17 mouse cellular contexts compared by ENCODE assay signal in the genomic region with DNA sequence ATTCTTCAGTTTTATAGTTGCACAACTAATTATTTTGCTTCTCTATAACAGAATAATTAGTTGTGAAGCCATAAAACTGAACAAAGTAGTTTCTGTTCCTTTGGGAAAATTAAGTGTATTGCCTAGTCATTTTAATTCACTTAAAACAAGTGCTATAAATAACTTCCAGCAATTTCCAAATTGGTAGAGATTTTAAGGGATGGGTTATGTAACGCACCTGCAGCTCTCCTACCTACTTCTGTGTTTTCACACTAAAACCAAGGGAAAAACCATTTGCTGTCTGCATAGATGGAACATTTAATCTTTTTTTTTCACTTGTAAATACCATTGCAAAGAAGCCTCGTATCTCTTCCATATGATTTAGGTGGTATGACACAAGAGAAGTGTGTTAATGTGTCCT.
"Had no signal": no experiment of that assay in that cellular context is flagged by ENCODE, and none has a peak within 500 bp of the region (broad histone marks: within the 10 kb centered on the region; RNA-seq: fewer than 3 reads in every experiment).

No protein-coding gene starts in this region.

- H3K9ac ChIP-seq: embryonic facial prominence, embryonic 12.5 days; embryonic facial prominence, embryonic 13.5 days; embryonic facial prominence, embryonic 15.5 days; forebrain, embryonic 12.5 days; forebrain, embryonic 13.5 days; forebrain, postnatal 0 days; heart, embryonic 12.5 days had no signal

- DNase-seq: embryo, embryonic 11 days; forebrain, postnatal 0 days had no signal

- H3K27me3 ChIP-seq: embryonic facial prominence, embryonic 12.5 days; embryonic facial prominence, embryonic 13.5 days; embryonic facial prominence, embryonic 15.5 days; forebrain, embryonic 12.5 days; forebrain, embryonic 13.5 days; heart, embryonic 12.5 days had no signal

- H3K27ac ChIP-seq: embryonic facial prominence, embryonic 10.5 days; embryonic facial prominence, embryonic 12.5 days; embryonic facial prominence, embryonic 13.5 days; embryonic facial prominence, embryonic 15.5 days; forebrain, embryonic 10.5 days; forebrain, embryonic 12.5 days; forebrain, embryonic 13.5 days; heart, adult 2 months; heart, embryonic 10.5 days had no signal

- H3K4me3 ChIP-seq: embryonic facial prominence, embryonic 10.5 days; embryonic facial prominence, embryonic 12.5 days; embryonic facial prominence, embryonic 13.5 days; embryonic facial prominence, embryonic 15.5 days; erythroblast, embryonic 14.5 days; forebrain, embryonic 10.5 days; forebrain, embryonic 12.5 days; forebrain, embryonic 13.5 days; gastrocnemius, adult 2 months; heart, adult 2 months; heart, embryonic 10.5 days; heart, embryonic 12.5 days had no signal

- H3K4me2 ChIP-seq: embryonic facial prominence, embryonic 12.5 days; embryonic facial prominence, embryonic 13.5 days; embryonic facial prominence, embryonic 15.5 days; forebrain, embryonic 12.5 days; forebrain, embryonic 13.5 days; heart, embryonic 11.5 days; heart, embryonic 12.5 days had no signal

- H3K9me3 ChIP-seq: embryonic facial prominence, embryonic 10.5 days; embryonic facial prominence, embryonic 12.5 days; embryonic facial prominence, embryonic 13.5 days; embryonic facial prominence, embryonic 15.5 days; forebrain, embryonic 10.5 days; forebrain, embryonic 12.5 days; forebrain, embryonic 13.5 days; heart, embryonic 10.5 days; heart, embryonic 12.5 days had no signal

- H3K4me1 ChIP-seq: embryonic facial prominence, embryonic 10.5 days; embryonic facial prominence, embryonic 12.5 days; embryonic facial prominence, embryonic 13.5 days; embryonic facial prominence, embryonic 15.5 days; forebrain, embryonic 10.5 days; forebrain, embryonic 12.5 days; forebrain, embryonic 13.5 days; heart, embryonic 10.5 days; heart, embryonic 12.5 days had no signal

- ATAC-seq: forebrain, embryonic 13.5 days; forebrain, embryonic 14.5 days; forebrain, embryonic 16.5 days; forebrain, postnatal 0 days had no signal

- H3K36me3 ChIP-seq: embryonic facial prominence, embryonic 10.5 days; embryonic facial prominence, embryonic 12.5 days; embryonic facial prominence, embryonic 13.5 days; embryonic facial prominence, embryonic 15.5 days; forebrain, embryonic 10.5 days; forebrain, embryonic 12.5 days; heart, embryonic 10.5 days; heart, embryonic 12.5 days had no signal
